ENCODE assay signal across 21 mouse cellular contexts in genomic region chr15:71358189-71358790, GRCm38 (mm10).
DNase-seq lines count a peak whose midpoint lies in the region; ATAC-seq lines count a peak whose summit lies in the region.
"Had no signal": no experiment of that assay in that cellular context is flagged by ENCODE, and none has a peak within 500 bp of the region (broad histone marks: within the 10 kb centered on the region; RNA-seq: fewer than 3 reads in every experiment).

No protein-coding gene starts in this region.

- no peaks in the 10 kb centered on the region for H3K36me3 ChIP-seq in forebrain, embryonic 12.5 days (replicated peaks)
- no peaks in the 10 kb centered on the region for H3K36me3 ChIP-seq in midbrain, embryonic 12.5 days
- H3K36me3 ChIP-seq: embryonic facial prominence, embryonic 12.5 days; liver, embryonic 15.5 days; neural tube, embryonic 13.5 days had no signal

- ATAC-seq in forebrain, embryonic 12.5 days (ENCODE audit: low FRiP score), result peak; percentile 57; the same call in 1 of the 2 replicates
- peak; percentile 68 for ATAC-seq in midbrain, embryonic 12.5 days (ENCODE audit: low FRiP score, low read depth)

- 14% methylated on average over 4 of the region's 4 CpGs for WGBS in forebrain, embryonic 12.5 days
- WGBS in midbrain, embryonic 12.5 days, result 26% methylated on average over 4 of the region's 4 CpGs

- no peak overlapping the region for H3K4me2 ChIP-seq in forebrain, embryonic 12.5 days
- H3K4me2 ChIP-seq in midbrain, embryonic 12.5 days (replicated peaks), result no peak overlapping the region
- H3K4me2 ChIP-seq: embryonic facial prominence, embryonic 12.5 days; heart, embryonic 11.5 days; liver, embryonic 15.5 days; neural tube, embryonic 13.5 days had no signal

- no peak overlapping the region for H3K4me3 ChIP-seq in forebrain, embryonic 12.5 days (replicated peaks)
- no peak overlapping the region for H3K4me3 ChIP-seq in midbrain, embryonic 12.5 days
- H3K4me3 ChIP-seq: embryonic facial prominence, embryonic 12.5 days; layer of hippocampus, adult 2 months; liver, embryonic 15.5 days; neural tube, embryonic 13.5 days had no signal

- H3K27me3 ChIP-seq in forebrain, embryonic 12.5 days, result no peaks in the 10 kb centered on the region
- H3K27me3 ChIP-seq in midbrain, embryonic 12.5 days, result no peaks in the 10 kb centered on the region
- H3K27me3 ChIP-seq: embryonic facial prominence, embryonic 12.5 days; liver, embryonic 15.5 days; neural tube, embryonic 13.5 days had no signal

- H3K9ac ChIP-seq in forebrain, embryonic 12.5 days, result no peak overlapping the region
- H3K9ac ChIP-seq in midbrain, embryonic 12.5 days (replicated peaks), result no peak overlapping the region
- H3K9ac ChIP-seq: embryonic facial prominence, embryonic 12.5 days; liver, embryonic 15.5 days; neural tube, embryonic 13.5 days had no signal

- peak; percentile 3 for DNase-seq in retina, postnatal 1 day
- no peak for DNase-seq in retina, embryonic 14.5 days (ENCODE audit: low spot score)
- no peak for DNase-seq in cerebellum, adult 11 months
- no peak for DNase-seq in heart, adult 18-20 months
- DNase-seq in lung, postnatal 14 days, result no peak
- DNase-seq: adrenal gland, adult 2 months; cerebellum, postnatal 10 days; heart, postnatal 10 days; kidney, adult 11 months; kidney, postnatal 10 days; lung, postnatal 10 days; right cerebral cortex, postnatal 14 days; spleen, adult 18-20 months; thymus, postnatal 36 days had no signal

- H3K27ac ChIP-seq in forebrain, embryonic 12.5 days, result no peak overlapping the region
- no peak overlapping the region for H3K27ac ChIP-seq in midbrain, embryonic 12.5 days (replicated peaks)
- H3K27ac ChIP-seq: embryonic facial prominence, embryonic 12.5 days; layer of hippocampus, adult 2 months; liver, embryonic 15.5 days; neural tube, embryonic 13.5 days had no signal

- no peaks in the 10 kb centered on the region for H3K9me3 ChIP-seq in forebrain, embryonic 12.5 days
- H3K9me3 ChIP-seq in midbrain, embryonic 12.5 days, result no peaks in the 10 kb centered on the region
- H3K9me3 ChIP-seq: embryonic facial prominence, embryonic 12.5 days; liver, embryonic 15.5 days; neural tube, embryonic 13.5 days had no signal

- H3K4me1 ChIP-seq in forebrain, embryonic 12.5 days, result peaks cover 8% of the 10 kb centered on the region; the same call in 1 of the 2 replicates
- H3K4me1 ChIP-seq in midbrain, embryonic 12.5 days, result peaks cover 5% of the 10 kb centered on the region; the same call in 1 of the 2 replicates
- H3K4me1 ChIP-seq: embryonic facial prominence, embryonic 12.5 days; liver, embryonic 15.5 days; neural tube, embryonic 13.5 days had no signal
